Mouse (Mus musculus) CD4-positive, CD25-positive, alpha-beta regulatory T cell, adult 4 months (primary cell): ENCODE measurements around the gene Dpp7. TPM values are rescaled to one million over a fixed set of nuclear protein-coding genes. Genes with fewer than 3 reads are reported as not detected.

ENCODE experiments used
- ATAC-seq: one replicate; pipeline ENCODE4 v1.8.0; 2017
- polyA plus RNA-seq, 2 experiments: library from polyadenylated mRNA; unstranded; fragments of 100-300 nt; shearing (Covaris generic); gene quantifications; one replicate each; pipeline ENCODE4 v1.2.1; 2017

The Dpp7 gene
- polyA plus RNA-seq, 2 experiments from 2014 or later: 15.5 to 24.6 TPM

DNA sequence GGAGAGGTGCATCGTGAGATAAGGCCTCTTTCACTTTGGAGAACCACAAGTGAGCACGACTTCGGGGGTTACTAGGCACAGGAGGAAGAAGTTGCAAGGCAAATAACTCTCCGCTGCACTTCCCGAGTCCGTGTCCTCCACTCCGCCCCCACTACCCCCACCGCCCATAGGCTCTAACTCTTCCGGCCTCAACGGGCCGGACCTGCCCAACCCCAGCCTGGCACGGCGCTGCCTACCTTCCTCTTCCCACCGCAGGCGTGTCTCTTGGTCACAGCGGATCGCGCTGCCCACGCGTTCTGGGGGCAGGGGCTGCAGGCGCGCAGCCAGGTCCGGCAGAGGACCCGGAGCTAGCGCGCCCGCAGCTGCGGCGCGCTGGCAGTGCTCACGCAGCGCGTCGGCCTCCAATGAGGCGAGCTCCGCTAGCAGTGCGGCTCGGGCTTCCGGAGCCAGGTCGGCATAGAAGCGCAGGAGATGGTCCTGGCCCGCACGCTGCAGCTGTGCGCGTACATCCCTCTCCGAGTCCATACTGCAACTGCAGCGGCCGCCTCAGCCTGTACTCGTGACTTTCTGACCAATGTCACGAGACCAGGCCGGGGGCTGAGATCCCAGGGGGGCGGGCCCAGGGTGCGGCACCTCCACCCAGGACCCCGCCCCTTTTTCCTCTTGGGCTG lies 9.1 kb upstream of the Dpp7 start, which contains the start of gene Uap1l1:
TSS of gene Uap1l1 (minus strand) at position 592 of the 671 bp plus-strand sequence.
- peak; percentile 86 for ATAC-seq

DNA sequence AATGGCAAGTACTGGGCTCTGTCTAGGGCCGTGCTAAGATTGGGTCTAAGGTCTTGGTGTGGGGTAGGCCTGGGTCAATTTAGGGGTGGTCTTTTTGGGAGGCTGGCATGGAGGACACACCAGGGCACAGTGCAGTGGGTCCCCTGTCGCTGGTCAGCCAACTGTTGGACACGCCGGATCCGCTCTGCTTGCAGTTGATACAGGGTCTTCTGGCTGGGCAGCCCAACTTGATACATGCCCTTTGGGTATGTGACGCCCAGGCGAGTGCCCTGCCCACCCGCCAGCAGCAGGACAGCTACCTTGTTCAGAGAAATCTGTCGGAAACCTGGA lies 8.6 kb upstream of the Dpp7 start:
- ATAC-seq: no peak

GRCm38 (mm10) chr2:25364313-25364712 lies 8.2 kb upstream of the Dpp7 start:
- no peak for ATAC-seq

GRCm38 (mm10) chr2:25363478-25364178 lies 7.5 kb upstream of the Dpp7 start:
- ATAC-seq: no peak

- no peak for ATAC-seq
Observed at GRCm38 (mm10) chr2:25359848-25360247, 3.7 kb upstream of the Dpp7 start.

DNA sequence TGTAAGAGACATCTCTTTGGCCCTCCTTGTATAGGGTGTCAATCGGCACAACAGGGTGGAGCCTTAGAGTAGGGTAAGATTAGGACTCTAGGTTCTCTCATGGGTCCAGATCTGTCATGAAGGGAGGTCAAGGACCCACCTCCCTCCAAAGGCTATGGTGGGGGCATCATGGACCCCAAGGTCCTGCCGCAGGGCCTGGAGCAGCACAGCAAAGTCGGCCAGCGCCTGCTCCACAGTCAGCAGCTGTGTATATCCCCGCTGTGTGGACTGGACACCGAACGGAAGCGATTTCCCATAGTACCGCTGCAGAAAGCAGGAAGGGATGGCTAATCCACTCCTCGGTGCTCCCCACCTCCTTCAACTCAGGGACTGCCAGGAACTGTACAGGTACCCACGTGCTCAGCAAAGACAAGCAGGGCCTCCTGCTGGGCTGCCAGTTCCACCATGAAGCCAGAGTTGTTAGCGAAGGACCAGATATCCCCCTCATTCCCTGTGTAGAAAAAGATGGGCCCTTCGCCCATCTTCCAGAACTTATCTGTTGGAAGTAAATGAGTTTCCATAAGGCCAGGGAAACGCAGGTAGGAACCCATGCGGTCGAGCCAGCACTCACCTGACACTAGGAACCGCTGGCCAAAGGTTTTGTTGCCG lies 616 bp downstream of the Dpp7 start:
- no peak for ATAC-seq

- no peak for ATAC-seq
Observed at GRCm38 (mm10) chr2:25354211-25354610, 1.9 kb downstream of the Dpp7 start.

DNA sequence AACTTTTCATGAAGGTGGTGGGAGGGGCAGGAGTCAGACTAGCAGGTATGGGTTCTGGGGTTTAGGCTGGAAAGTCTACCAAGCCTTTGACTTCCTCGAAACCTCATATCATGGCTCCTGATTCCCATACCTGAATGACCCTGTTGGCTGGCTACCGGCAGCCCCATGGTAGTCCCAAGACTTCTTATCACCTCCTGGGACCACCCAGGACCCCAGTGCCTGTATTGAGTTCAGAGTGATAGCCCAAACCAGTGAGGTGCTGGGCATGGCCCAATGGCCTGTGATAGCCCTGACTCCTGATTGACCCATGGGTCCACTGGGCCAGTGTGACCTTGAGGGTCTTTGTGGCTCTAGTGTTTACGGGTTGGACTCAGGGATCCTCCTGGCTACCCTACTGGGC lies 5.5 kb downstream of the Dpp7 start:
- ATAC-seq: no peak

GRCm38 (mm10) chr2:25349499-25349898 lies 6.7 kb downstream of the Dpp7 start:
- ATAC-seq: no peak

DNA sequence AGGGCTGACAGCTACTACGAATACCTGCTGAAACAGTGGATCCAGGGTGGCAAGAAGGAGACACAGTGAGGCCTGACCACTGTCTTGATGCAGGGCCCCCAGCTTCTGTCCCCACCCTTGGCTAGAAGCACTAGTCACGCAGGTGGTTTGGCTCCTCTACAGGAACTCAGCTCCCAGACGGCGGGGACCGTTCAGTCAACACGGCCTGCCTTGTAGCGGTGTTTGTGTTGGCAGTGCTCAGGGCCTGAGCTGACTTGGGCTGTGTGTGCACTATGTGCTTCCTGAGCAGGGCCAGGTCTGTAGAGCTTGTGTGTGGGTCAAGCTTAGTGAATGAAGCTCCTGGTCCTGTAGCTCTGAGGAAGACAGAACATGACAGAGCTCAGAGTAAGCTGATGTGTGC lies 8.0 kb downstream of the Dpp7 start:
- ATAC-seq: no peak

DNA sequence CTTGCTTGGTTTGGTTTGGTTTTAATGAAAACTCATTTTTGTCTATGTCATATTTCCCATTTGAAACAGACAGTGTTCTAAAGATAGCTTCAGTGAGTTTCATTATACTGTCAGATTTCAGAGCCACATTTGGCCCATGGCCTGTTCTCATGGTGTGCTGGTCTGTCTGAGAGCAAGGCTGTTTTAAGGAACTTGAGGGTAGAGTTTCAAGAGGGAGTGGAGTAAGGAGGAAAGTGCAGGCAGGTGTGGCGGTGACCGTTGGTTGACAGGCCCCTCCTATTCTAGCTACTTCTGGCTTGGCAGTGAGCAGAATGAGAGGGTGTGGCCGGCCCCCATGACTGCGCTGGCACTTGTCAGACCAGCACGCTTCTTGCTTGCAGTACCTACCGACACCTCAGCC lies 17.9 kb downstream of the Dpp7 start:
- no peak for ATAC-seq

DNA sequence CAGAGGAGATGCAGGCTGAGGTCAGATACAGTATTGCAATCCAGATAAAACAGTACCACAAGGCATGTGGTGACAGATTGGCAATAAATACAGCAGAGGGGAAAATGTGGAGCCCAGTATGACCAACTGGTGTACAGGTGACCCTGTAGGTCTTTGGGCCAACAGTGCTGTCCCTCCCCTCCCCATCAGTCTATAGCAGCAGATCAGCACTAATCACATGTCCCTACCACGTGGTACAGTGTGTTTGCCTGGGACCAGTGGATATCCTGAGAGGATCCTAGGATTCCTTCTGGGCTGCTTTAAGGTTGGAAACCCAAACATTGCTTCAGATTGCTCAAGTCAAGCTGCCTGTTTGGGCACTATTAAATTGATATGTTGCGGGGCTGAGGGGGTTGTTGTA lies 22.6 kb downstream of the Dpp7 start:
- ATAC-seq: no peak

- peak; percentile 98 for ATAC-seq
Observed at GRCm38 (mm10) chr2:25332286-25333160, 23.6 kb downstream of the Dpp7 start, which contains the start of gene Man1b1. Man1b1 (plus strand) TSS chr2:25332338.

DNA sequence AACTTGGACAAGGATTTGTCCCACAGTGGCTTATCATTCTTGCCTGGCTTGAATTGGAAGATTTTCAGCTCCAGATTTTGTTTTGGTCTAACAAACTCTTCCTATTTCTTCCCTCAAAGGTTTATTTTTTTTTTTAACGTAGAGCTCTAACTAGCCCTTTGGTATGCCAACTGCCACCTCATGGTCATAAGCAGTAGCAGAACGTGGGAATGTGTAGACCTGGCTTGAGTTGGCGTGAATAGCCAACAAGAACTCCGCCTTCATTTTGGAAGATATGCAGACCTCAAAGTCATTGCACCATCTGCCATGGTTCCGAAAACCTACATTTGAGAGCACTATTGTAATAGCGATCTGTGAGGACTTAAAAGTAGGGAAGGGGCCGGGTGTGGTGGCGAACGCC lies 24.7 kb downstream of the Dpp7 start:
- no peak for ATAC-seq

DNA sequence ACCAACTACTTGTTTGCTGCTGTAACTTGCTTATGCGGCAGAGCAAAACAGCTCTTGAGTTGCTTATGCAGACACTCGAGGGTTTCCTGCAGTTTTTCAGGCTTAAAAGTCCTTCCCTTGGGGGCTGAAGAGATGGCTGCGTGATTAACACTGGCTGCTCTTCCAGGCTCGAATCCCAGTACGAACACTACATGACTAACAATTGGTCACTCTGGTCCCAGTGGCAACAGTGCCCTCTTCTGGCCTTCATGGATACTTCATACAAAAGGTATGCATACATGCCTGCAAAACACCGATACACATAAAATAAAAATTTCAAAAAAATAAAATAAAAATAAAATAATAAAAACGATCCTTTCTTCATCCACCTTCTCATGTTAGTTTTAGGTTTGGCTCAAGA lies 27.7 kb downstream of the Dpp7 start:
- no peak for ATAC-seq

GRCm38 (mm10) chr2:25326036-25326435 lies 30.1 kb downstream of the Dpp7 start:
- ATAC-seq: no peak

DNA sequence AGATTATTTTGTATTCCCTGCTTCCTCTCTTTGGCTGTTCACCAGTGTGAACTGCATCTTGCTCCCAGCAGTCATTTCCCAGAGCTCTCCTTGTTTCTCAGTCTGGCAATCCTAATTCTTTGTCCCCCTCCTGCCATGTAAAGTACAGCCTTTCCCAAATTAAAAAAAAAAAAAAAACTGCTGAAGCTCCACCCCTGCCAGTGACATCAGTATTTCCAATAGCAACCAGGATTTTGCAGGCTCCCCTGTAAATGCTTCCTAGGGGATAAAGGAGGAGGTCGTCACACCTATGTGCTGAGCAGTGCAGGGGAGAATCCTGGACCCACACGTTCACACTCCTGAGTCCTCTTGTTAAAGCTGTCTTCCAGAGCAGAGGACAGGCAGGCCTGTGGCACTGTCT lies 36.1 kb downstream of the Dpp7 start:
- no peak for ATAC-seq

DNA sequence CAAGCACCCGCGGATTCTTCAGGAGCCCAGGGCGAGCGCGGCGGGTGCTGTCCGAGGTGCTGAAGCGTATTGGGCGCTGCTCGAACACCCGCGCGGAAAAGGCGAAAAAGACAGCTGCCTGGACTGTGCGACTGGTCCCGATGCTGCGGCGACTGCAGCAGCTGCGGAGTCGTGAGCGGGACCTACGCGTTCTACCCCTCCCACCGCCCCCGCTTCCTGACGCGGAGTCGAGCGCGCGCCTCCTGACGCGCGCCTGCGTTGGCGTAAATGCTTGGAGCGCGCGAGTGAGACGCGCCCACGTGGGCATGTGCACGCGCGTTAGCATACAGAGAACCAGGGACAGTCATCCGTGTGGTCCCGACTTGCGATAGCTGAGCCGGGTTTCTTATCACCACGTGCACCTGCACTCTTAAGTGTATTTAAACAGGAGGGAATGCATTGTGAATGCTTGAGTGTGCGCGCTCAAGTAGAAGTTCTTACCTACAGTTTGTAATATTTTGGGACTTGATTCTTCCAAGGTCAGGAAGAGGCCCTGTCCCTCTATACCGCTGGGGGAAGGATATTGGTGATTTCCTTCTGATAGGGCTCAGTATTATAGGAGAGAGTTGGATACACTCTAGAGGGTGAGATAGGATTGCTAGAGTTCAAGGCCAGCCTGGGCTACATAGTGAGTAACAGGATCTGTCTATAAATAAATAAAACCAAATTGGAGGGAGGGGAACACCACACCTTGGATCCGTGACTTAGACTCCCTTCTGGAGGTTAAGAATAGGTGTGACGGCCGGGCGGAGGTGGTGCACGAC lies 37.0 kb downstream of the Dpp7 start, which contains the start of gene Grin1:
TSS of gene Grin1 (minus strand) at position 217 of the 803 bp plus-strand sequence.
- no peak for ATAC-seq

- no peak for ATAC-seq
Observed at GRCm38 (mm10) chr2:25318119-25318966, 37.8 kb downstream of the Dpp7 start.

GRCm38 (mm10) chr2:25311491-25311891 lies 44.7 kb downstream of the Dpp7 start:
- ATAC-seq: no peak

GRCm38 (mm10) chr2:25310969-25311368 lies 45.2 kb downstream of the Dpp7 start:
- ATAC-seq: no peak
